Mouse (Mus musculus) cerebellum, adult 2 months (tissue): ENCODE measurements at regions not wholly inside any gene's neighbourhood (a gene's known extent, or its start where the extent isn't known, plus 50 kb on each side); places are given as distances from the start of the nearest gene placed in this dataset.

Experiments
- DNase-seq, 2 experiments: peaks; one replicate each; pipeline ENCODE4 v3.0.0; 2021
- H3K27ac ChIP-seq: fragments of 200-500 bp; 2 replicates; pipeline ENCODE4 v1.5.1; 2012; ENCODE audit warnings: low read length, control low read depth, inconsistent platforms; ENCODE audit not compliant: insufficient read depth
- H3K27me3 ChIP-seq: fragments of 200-500 bp; 2 replicates; pipeline ENCODE4 v1.6.1; 2012; ENCODE audit warnings: inconsistent platforms, mild to moderate bottlenecking, low read length, moderate library complexity; ENCODE audit not compliant: control insufficient read depth, insufficient read depth
- H3K4me1 ChIP-seq: fragments of 200-500 bp; 2 replicates; pipeline ENCODE4 v1.6.1; 2011; ENCODE audit warnings: low read length; ENCODE audit not compliant: control insufficient read depth, insufficient read depth
- H3K4me3 ChIP-seq: fragments of 200-500 bp; replicated peaks from 2 replicates; pipeline ENCODE3; 2011; ENCODE audit warnings: mild to moderate bottlenecking, low read depth, low read length, control low read depth; ENCODE audit not compliant: insufficient read depth
- CTCF ChIP-seq: fragments of 200-500 bp; IDR thresholded peaks from 2 replicates; pipeline ENCODE4 v1.5.1; 2011; ENCODE audit warnings: low read depth, mild to moderate bottlenecking, control low read depth, low read length, moderate library complexity, borderline replicate concordance; ENCODE audit not compliant: insufficient read depth
- POLR2A ChIP-seq: fragments of 200-500 bp; IDR thresholded peaks from 2 replicates; pipeline ENCODE4 v1.6.1; 2011; ENCODE audit warnings: low read length, control low read depth, borderline replicate concordance; ENCODE audit not compliant: insufficient read depth
- WGBS: fragments of 180-500 bp; shearing (Covaris S2); methylation state at CpG from one replicate; pipeline ENCODE4 v1.1.7; 2018; 5-methylcytosine and 5-hydroxymethylcytosine counted together

- DNase-seq: no peak
- TF ChIP-seq CTCF (no peak), POLR2A (no peak)
- WGBS: 81% methylated on average over 4 of the region's 4 CpGs
- H3K4me1 ChIP-seq: no peaks in the 10 kb centered on the region
- H3K27me3 ChIP-seq: no peaks in the 10 kb centered on the region; the same call in 1 of the 2 replicates
- no peak overlapping the region for H3K4me3 ChIP-seq
- H3K27ac ChIP-seq: no peak overlapping the region
Measured at GRCm38 (mm10) chr2:51736452-51736851, 109.1 kb downstream of the Tas2r134 start.

GRCm38 (mm10) chr2:51747675-51748319 is 120.5 kb downstream of the Tas2r134 start:
- TF ChIP-seq CTCF (no peak), POLR2A (no peak)
- Histone ChIP-seq H3K4me3 (no peak overlapping the region), H3K27me3 (no peaks in the 10 kb centered on the region), H3K4me1 (no peaks in the 10 kb centered on the region; the same call in 1 of the 2 replicates), H3K27ac (no peak overlapping the region)
- WGBS: 75% methylated on average over 7 of the region's 7 CpGs
- DNase-seq: no peak

GRCm38 (mm10) chr2:51749247-51749646 is 121.9 kb downstream of the Tas2r134 start:
- H3K27ac ChIP-seq: no peak overlapping the region
- H3K4me3 ChIP-seq: no peak overlapping the region
- TF ChIP-seq CTCF (no peak), POLR2A (no peak)
- H3K4me1 ChIP-seq: peaks cover 3% of the 10 kb centered on the region; the same call in 1 of the 2 replicates
- H3K27me3 ChIP-seq: no peaks in the 10 kb centered on the region; the same call in 1 of the 2 replicates
- WGBS: 57% methylated on average over 3 of the region's 3 CpGs
- DNase-seq: no peak

- peak; percentile 57 to 82 for DNase-seq
- Histone ChIP-seq H3K4me1 (peaks cover 3% of the 10 kb centered on the region; the same call in 1 of the 2 replicates), H3K27me3 (peaks cover 2% of the 10 kb centered on the region), H3K4me3 (no peak overlapping the region), H3K27ac (no peak overlapping the region)
- WGBS: 4% methylated on average over 12 of the region's 12 CpGs
- peak; percentile 63 for TF ChIP-seq CTCF
- no peak for TF ChIP-seq POLR2A
Measured at GRCm38 (mm10) chr2:51752941-51753564, 125.7 kb downstream of the Tas2r134 start.

- TF ChIP-seq POLR2A (no peak), CTCF (no peak)
- H3K4me1 ChIP-seq: peaks cover 3% of the 10 kb centered on the region; the same call in 1 of the 2 replicates
- 16% methylated on average over 7 of the region's 7 CpGs for WGBS
- H3K4me3 ChIP-seq: no peak overlapping the region
- H3K27ac ChIP-seq: no peak overlapping the region
- DNase-seq: no peak
- H3K27me3 ChIP-seq: peaks cover 2% of the 10 kb centered on the region
Measured at GRCm38 (mm10) chr2:51753565-51754031, 126.3 kb downstream of the Tas2r134 start.

GRCm38 (mm10) chr2:51757361-51757760 is 130.1 kb downstream of the Tas2r134 start:
- H3K4me3 ChIP-seq: no peak overlapping the region
- H3K4me1 ChIP-seq: peaks cover 3% of the 10 kb centered on the region; the same call in 1 of the 2 replicates
- TF ChIP-seq CTCF (no peak), POLR2A (no peak)
- 87% methylated on average over 1 of the region's 1 CpGs for WGBS
- peaks cover 2% of the 10 kb centered on the region for H3K27me3 ChIP-seq
- DNase-seq: no peak
- H3K27ac ChIP-seq: no peak overlapping the region

GRCm38 (mm10) chr2:51758093-51758492 is 130.8 kb downstream of the Tas2r134 start:
- DNase-seq: no peak
- no peak for TF ChIP-seq CTCF
- TF ChIP-seq POLR2A: no peak
- H3K27me3 ChIP-seq: peaks cover 2% of the 10 kb centered on the region
- 93% methylated on average over 8 of the region's 8 CpGs for WGBS
- no peak overlapping the region for H3K4me3 ChIP-seq
- no peak overlapping the region for H3K27ac ChIP-seq
- peaks cover 3% of the 10 kb centered on the region; the same call in 1 of the 2 replicates for H3K4me1 ChIP-seq

- Histone ChIP-seq H3K4me1 (no peaks in the 10 kb centered on the region), H3K27me3 (no peaks in the 10 kb centered on the region; the same call in 1 of the 2 replicates), H3K4me3 (no peak overlapping the region), H3K27ac (no peak overlapping the region)
- no peak for DNase-seq
- 97% methylated on average over 4 of the region's 4 CpGs for WGBS
- no peak for TF ChIP-seq CTCF
- no peak for TF ChIP-seq POLR2A
Measured at GRCm38 (mm10) chr2:51762866-51763265, 135.6 kb downstream of the Tas2r134 start.
